ENCODE assay signal across 28 mouse cellular contexts in genomic region chrX:47010087-47010486, GRCm38 (mm10).
"Had no signal": no experiment of that assay in that cellular context is flagged by ENCODE, and none has a peak within 500 bp of the region (broad histone marks: within the 10 kb centered on the region; RNA-seq: fewer than 3 reads in every experiment).

No protein-coding gene starts in this region.

- H3K27ac ChIP-seq: embryonic facial prominence, embryonic 10.5 days; embryonic facial prominence, embryonic 12.5 days; embryonic facial prominence, embryonic 13.5 days; embryonic facial prominence, embryonic 15.5 days; forebrain, embryonic 10.5 days; forebrain, embryonic 12.5 days; forebrain, embryonic 13.5 days; forebrain, embryonic 15.5 days; gastrocnemius, adult 2 months had no signal

- H3K4me1 ChIP-seq: embryonic facial prominence, embryonic 10.5 days; embryonic facial prominence, embryonic 12.5 days; embryonic facial prominence, embryonic 13.5 days; embryonic facial prominence, embryonic 15.5 days; forebrain, embryonic 10.5 days; forebrain, embryonic 12.5 days; forebrain, embryonic 13.5 days; forebrain, embryonic 15.5 days had no signal

- ATAC-seq: forebrain, embryonic 13.5 days; forebrain, embryonic 14.5 days; forebrain, embryonic 15.5 days; forebrain, embryonic 16.5 days; forebrain, postnatal 0 days had no signal

- H3K4me3 ChIP-seq: embryonic facial prominence, embryonic 10.5 days; embryonic facial prominence, embryonic 12.5 days; embryonic facial prominence, embryonic 13.5 days; embryonic facial prominence, embryonic 15.5 days; erythroblast, embryonic 14.5 days; forebrain, embryonic 10.5 days; forebrain, embryonic 12.5 days; forebrain, embryonic 13.5 days; forebrain, embryonic 15.5 days; gastrocnemius, adult 2 months had no signal

- H3K9me3 ChIP-seq: embryonic facial prominence, embryonic 10.5 days; embryonic facial prominence, embryonic 12.5 days; embryonic facial prominence, embryonic 13.5 days; embryonic facial prominence, embryonic 15.5 days; forebrain, embryonic 10.5 days; forebrain, embryonic 12.5 days; forebrain, embryonic 13.5 days; forebrain, embryonic 15.5 days had no signal

- H3K27me3 ChIP-seq: embryonic facial prominence, embryonic 12.5 days; embryonic facial prominence, embryonic 13.5 days; embryonic facial prominence, embryonic 15.5 days; forebrain, embryonic 12.5 days; forebrain, embryonic 13.5 days; forebrain, embryonic 15.5 days had no signal

- H3K36me3 ChIP-seq: embryonic facial prominence, embryonic 10.5 days; embryonic facial prominence, embryonic 12.5 days; embryonic facial prominence, embryonic 13.5 days; embryonic facial prominence, embryonic 15.5 days; forebrain, embryonic 10.5 days; forebrain, embryonic 12.5 days; forebrain, embryonic 15.5 days had no signal

- H3K4me2 ChIP-seq: embryonic facial prominence, embryonic 12.5 days; embryonic facial prominence, embryonic 13.5 days; embryonic facial prominence, embryonic 15.5 days; forebrain, embryonic 12.5 days; forebrain, embryonic 13.5 days; forebrain, embryonic 15.5 days had no signal

- DNase-seq: cerebellum, adult 2 months; cerebellum, adult 8-10 months; cerebellum, adult 9-10 months; cerebellum, adult 9-11 months; cerebellum, postnatal 10 days; cerebellum, postnatal 14 days; cerebellum, postnatal 25 days; cerebellum, postnatal 36 days; embryo, embryonic 11 days; forebrain, postnatal 0 days; gastrocnemius, adult 2 months; gastrocnemius, postnatal 10 days; gastrocnemius, postnatal 14 days; gastrocnemius, postnatal 25 days; gastrocnemius, postnatal 36 days; heart, adult 11 months; heart, adult 18-20 months had no signal

- H3K9ac ChIP-seq: embryonic facial prominence, embryonic 12.5 days; embryonic facial prominence, embryonic 13.5 days; embryonic facial prominence, embryonic 15.5 days; forebrain, embryonic 12.5 days; forebrain, embryonic 13.5 days; forebrain, embryonic 15.5 days; forebrain, postnatal 0 days had no signal
